Comparison of ENCODE assay signal across 21 mouse cellular contexts in the genomic region with DNA sequence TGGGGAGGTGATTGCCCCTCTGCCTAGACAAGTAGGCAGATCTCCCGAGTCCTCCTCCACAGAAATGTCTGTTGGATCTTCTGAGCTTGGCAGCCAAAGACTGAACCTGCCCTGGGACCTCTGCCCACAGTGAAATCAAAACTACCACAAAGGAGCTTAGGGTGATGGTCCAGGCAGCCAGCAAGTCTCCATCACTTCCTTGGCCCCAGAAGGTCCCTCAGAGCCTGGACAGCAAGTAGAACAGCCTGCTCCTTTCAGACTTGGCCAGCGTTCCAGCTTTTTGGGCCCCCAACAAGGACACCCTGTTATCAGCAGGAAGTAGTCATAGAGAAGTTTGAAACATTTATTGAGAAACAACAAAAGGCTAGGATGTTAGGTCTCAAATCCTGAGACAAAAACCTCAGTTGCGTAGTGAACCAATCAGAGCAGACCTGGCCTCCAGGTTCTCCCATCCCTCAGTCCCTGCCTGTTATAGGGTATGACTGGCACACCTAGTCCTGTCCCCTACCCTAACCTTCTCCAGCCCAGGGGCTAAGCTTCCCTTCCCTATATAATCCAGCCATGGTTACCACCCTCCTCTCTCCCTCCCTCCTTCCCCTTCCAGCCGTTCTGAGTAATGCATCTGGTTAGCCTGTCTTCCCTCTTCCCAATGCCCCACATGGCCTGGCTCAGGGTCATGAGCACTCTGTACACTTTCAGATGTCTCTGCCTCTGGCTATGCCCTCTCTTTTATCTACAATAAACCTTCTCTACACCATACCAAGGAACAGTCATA. TPM values are rescaled to one million over a fixed set of nuclear protein-coding genes. Genes with fewer than 3 reads are reported as not detected.
DNase-seq lines count a peak whose midpoint lies in the region; ATAC-seq and TF ChIP-seq lines count a peak whose summit lies in the region.
"Had no signal": no experiment of that assay in that cellular context is flagged by ENCODE, and none has a peak within 500 bp of the region (broad histone marks: within the 10 kb centered on the region; RNA-seq: fewer than 3 reads in every experiment).

No protein-coding gene starts in this region.

- H3K36me3 ChIP-seq in spleen, adult 2 months (ENCODE audit: control insufficient read depth, insufficient read depth, low read length) = no peaks in the 10 kb centered on the region
- H3K36me3 ChIP-seq: heart, embryonic 12.5 days; hindbrain, embryonic 10.5 days; kidney, embryonic 15.5 days; limb, embryonic 12.5 days; lung, embryonic 15.5 days; midbrain, embryonic 10.5 days had no signal

- H3K4me1 ChIP-seq in spleen, adult 2 months (ENCODE audit: control insufficient read depth, insufficient read depth, insufficient read length) = peaks cover 13% of the 10 kb centered on the region; the same call in 1 of the 2 replicates
- peaks cover 21% of the 10 kb centered on the region for H3K4me1 ChIP-seq in bone marrow macrophage, adult 2 months (ENCODE audit: control insufficient read depth, insufficient read depth, low read length)
- H3K4me1 ChIP-seq: heart, embryonic 12.5 days; hindbrain, embryonic 10.5 days; kidney, embryonic 15.5 days; limb, embryonic 12.5 days; lung, embryonic 15.5 days; midbrain, embryonic 10.5 days had no signal

- H3K27ac ChIP-seq in spleen, adult 2 months (ENCODE audit: insufficient read depth, low read length) = peak overlapping the region; percentile 85
- H3K27ac ChIP-seq in bone marrow macrophage, adult 2 months (ENCODE audit: insufficient read depth, low read depth, low read length) = peak overlapping the region; percentile 99
- H3K27ac ChIP-seq: limb, embryonic 12.5 days; midbrain, embryonic 10.5 days had no signal

- TF ChIP-seq POLR2A in spleen, adult 2 months (IDR thresholded peaks at IDR 0.05; ENCODE audit: low read depth, low read length) = no peak
- no peak for TF ChIP-seq POLR2A in bone marrow macrophage, adult 2 months (IDR thresholded peaks at IDR 0.05; ENCODE audit: borderline replicate concordance, low read depth, low read length)

- peak; percentile 21; the same call in 1 of the 2 replicates for ATAC-seq in megakaryocyte progenitor cell, adult 5-6 weeks (replicated peaks; ENCODE audit: poor library complexity)
- ATAC-seq: inflammation-experienced regulatory T-cells, adult 6 months had no signal

- H3K27me3 ChIP-seq in spleen, adult 2 months (ENCODE audit: control insufficient read depth, insufficient read depth, low read length) = no peaks in the 10 kb centered on the region
- H3K27me3 ChIP-seq: heart, embryonic 12.5 days; kidney, embryonic 15.5 days; limb, embryonic 12.5 days; lung, embryonic 15.5 days had no signal

- 64% methylated on average over 4 of the region's 4 CpGs for WGBS in spleen, adult 2 months

- TF ChIP-seq CTCF in spleen, adult 2 months (IDR thresholded peaks at IDR 0.05; ENCODE audit: extremely low read depth, insufficient read depth, insufficient read length, insufficient replicate concordance) = no peak
- TF ChIP-seq CTCF in bone marrow macrophage, adult 2 months (IDR thresholded peaks at IDR 0.05; ENCODE audit: low read depth, low read length) = no peak

- DNase-seq in adrenal gland, postnatal 14 days = peak; percentile 33
- no peak for DNase-seq in adrenal gland, adult 18-20 months (ENCODE audit: low spot score in 2 of 2)
- DNase-seq in spleen, adult 2 months (ENCODE audit: low read depth in 1 of 2, low spot score in 2 of 2) = no peak
- no peak for DNase-seq in spleen, postnatal 10 days (ENCODE audit: low spot score in 2 of 2)
- no peak for DNase-seq in right cerebral cortex, postnatal 14 days
- DNase-seq in Muller cell, postnatal 12 days (ENCODE audit: inconsistent ontology term) = no peak
- DNase-seq: adrenal gland, postnatal 25 days; cerebellum, postnatal 25 days; gastrocnemius, postnatal 10 days; right cerebral cortex, postnatal 25 days had no signal

- no peak overlapping the region; the same call in 1 of the 2 replicates for H3K4me3 ChIP-seq in spleen, adult 2 months (ENCODE audit: extremely low read depth, insufficient read depth, insufficient read length)
- peak overlapping the region; percentile 51 for H3K4me3 ChIP-seq in bone marrow macrophage, adult 2 months (ENCODE audit: insufficient read depth, low read length)
- H3K4me3 ChIP-seq: heart, embryonic 12.5 days; hindbrain, embryonic 10.5 days; kidney, embryonic 15.5 days; left cerebral cortex, adult 2 months; limb, embryonic 12.5 days; lung, embryonic 15.5 days; midbrain, embryonic 10.5 days; myocyte had no signal

RNA-seq across cellular contexts. Expression of a gene that starts 20.6 kb away (rescaled TPM):
- total RNA-seq in adrenal gland, postnatal 14 days (2021) = 19.9 and 30.9 TPM in 2 replicates
- 10 to 100 TPM; 34.7 to 68.5 TPM for total RNA-seq in adrenal gland, adult 18-20 months (2021)
- 569 and 738 TPM in 2 replicates for polyA plus RNA-seq in spleen, adult 2 months (2012; rRNA removed)
- polyA plus RNA-seq in bone marrow macrophage, adult 2 months (2012; ENCODE audit: insufficient read depth, insufficient read length, missing spikeins) = 3,702 and 3,978 TPM in 2 replicates
- total RNA-seq in megakaryocyte progenitor cell, adult 5-6 weeks (2015) = 406 and 473 TPM in 2 replicates
- 229 and 322 TPM in 2 replicates for total RNA-seq in megakaryocyte progenitor cell, adult 5-6 weeks (2017)
- polyA plus RNA-seq: myocyte had no signal

RNA-seq across cellular contexts. Expression of a gene that starts 26.7 kb away (rescaled TPM):
- total RNA-seq in adrenal gland, postnatal 14 days (2021) = 7.1 TPM in 1 of 2 replicates, not detected in the other
- 1 to 10 TPM; 1.5 to 1.9 TPM for total RNA-seq in adrenal gland, adult 18-20 months (2021)
- polyA plus RNA-seq in spleen, adult 2 months (2012; rRNA removed) = 178 and 278 TPM in 2 replicates
- 53.0 and 56.7 TPM in 2 replicates for polyA plus RNA-seq in bone marrow macrophage, adult 2 months (2012; ENCODE audit: insufficient read depth, insufficient read length, missing spikeins)
- total RNA-seq in megakaryocyte progenitor cell, adult 5-6 weeks (2015) = 28.1 and 30.3 TPM in 2 replicates
- total RNA-seq in megakaryocyte progenitor cell, adult 5-6 weeks (2017) = 10.0 and 12.7 TPM in 2 replicates
- polyA plus RNA-seq: limb, embryonic 12.5 days; midbrain, embryonic 10.5 days; myocyte had no signal

RNA-seq across cellular contexts. Expression of a gene that starts 28.6 kb away (rescaled TPM):
- 2.8 and 3.9 TPM in 2 replicates for total RNA-seq in adrenal gland, postnatal 14 days (2021)
- total RNA-seq in adrenal gland, adult 18-20 months (2021) = 1 to 10 TPM; 1.6 to 2.0 TPM
- polyA plus RNA-seq in spleen, adult 2 months (2012; rRNA removed) = 55.1 and 70.8 TPM in 2 replicates
- polyA plus RNA-seq in bone marrow macrophage, adult 2 months (2012; ENCODE audit: insufficient read depth, insufficient read length, missing spikeins) = 18.6 and 22.4 TPM in 2 replicates
- total RNA-seq in megakaryocyte progenitor cell, adult 5-6 weeks (2015) = 14.1 and 24.0 TPM in 2 replicates
- total RNA-seq in megakaryocyte progenitor cell, adult 5-6 weeks (2017) = 5.3 and 13.7 TPM in 2 replicates

RNA-seq across cellular contexts. Expression of a gene that starts 30.4 kb away (rescaled TPM):
- 15.6 and 16.2 TPM in 2 replicates for total RNA-seq in adrenal gland, postnatal 14 days (2021)
- 1 to 10 TPM; 6.7 to 8.5 TPM for total RNA-seq in adrenal gland, adult 18-20 months (2021)
- 2.7 and 3.2 TPM in 2 replicates for polyA plus RNA-seq in spleen, adult 2 months (2012; rRNA removed)
- polyA plus RNA-seq in bone marrow macrophage, adult 2 months (2012; ENCODE audit: insufficient read depth, insufficient read length, missing spikeins) = not detected in 2 replicates
- not detected in 2 replicates for total RNA-seq in megakaryocyte progenitor cell, adult 5-6 weeks (2015)
- not detected in 2 replicates for total RNA-seq in megakaryocyte progenitor cell, adult 5-6 weeks (2017)
- polyA plus RNA-seq: inflammation-experienced regulatory T-cells, adult 6 months had no signal

RNA-seq across cellular contexts. Expression of a gene that starts 52.4 kb away (rescaled TPM):
- total RNA-seq in adrenal gland, postnatal 14 days (2021) = 21.3 and 28.3 TPM in 2 replicates
- 10 to 100 TPM; 31.8 to 40.6 TPM for total RNA-seq in adrenal gland, adult 18-20 months (2021)
- polyA plus RNA-seq in spleen, adult 2 months (2012; rRNA removed) = 1.9 and 2.3 TPM in 2 replicates
- polyA plus RNA-seq in bone marrow macrophage, adult 2 months (2012; ENCODE audit: insufficient read depth, insufficient read length, missing spikeins) = 2.0 and 2.3 TPM in 2 replicates
- total RNA-seq in megakaryocyte progenitor cell, adult 5-6 weeks (2015) = not detected in 2 replicates
- total RNA-seq in megakaryocyte progenitor cell, adult 5-6 weeks (2017) = not detected in 2 replicates
